ENCODE assay signal across 29 mouse cellular contexts in the genomic region with DNA sequence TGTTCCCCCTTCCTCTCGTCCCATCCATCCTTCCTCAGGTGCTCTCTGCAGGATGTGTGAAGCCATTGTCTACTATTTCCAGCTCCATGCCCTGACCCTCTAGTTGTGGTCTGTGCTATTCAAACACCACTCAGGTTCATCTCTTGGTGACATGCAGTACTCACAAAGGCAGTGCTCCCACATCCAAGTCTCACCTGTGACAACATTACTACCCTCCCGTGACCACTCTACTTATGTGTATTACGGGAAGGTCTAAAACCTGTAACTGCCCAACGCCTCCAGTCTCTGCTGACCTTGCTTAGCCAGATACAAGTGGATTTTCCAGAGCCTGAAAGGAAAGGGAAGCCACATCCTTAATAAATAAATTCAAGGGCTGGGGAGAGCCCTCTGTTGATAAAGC.
"Had no signal": no experiment of that assay in that cellular context is flagged by ENCODE, and none has a peak within 500 bp of the region (broad histone marks: within the 10 kb centered on the region; RNA-seq: fewer than 3 reads in every experiment).

No protein-coding gene starts in this region.

- H3K36me3 ChIP-seq: heart, embryonic 12.5 days; heart, embryonic 13.5 days; heart, embryonic 15.5 days; hindbrain, embryonic 10.5 days; hindbrain, embryonic 12.5 days; hindbrain, embryonic 13.5 days; hindbrain, embryonic 15.5 days; intestine, embryonic 15.5 days; kidney, embryonic 15.5 days had no signal

- H3K9me3 ChIP-seq: heart, embryonic 12.5 days; heart, embryonic 13.5 days; heart, embryonic 15.5 days; hindbrain, embryonic 10.5 days; hindbrain, embryonic 12.5 days; hindbrain, embryonic 13.5 days; hindbrain, embryonic 15.5 days; intestine, embryonic 15.5 days; kidney, embryonic 15.5 days had no signal

- H3K27me3 ChIP-seq: heart, embryonic 12.5 days; hindbrain, embryonic 12.5 days; hindbrain, embryonic 15.5 days; intestine, embryonic 15.5 days; kidney, embryonic 15.5 days had no signal

- H3K4me1 ChIP-seq: heart, embryonic 12.5 days; heart, embryonic 13.5 days; heart, embryonic 15.5 days; hindbrain, embryonic 12.5 days; hindbrain, embryonic 13.5 days; hindbrain, embryonic 15.5 days; intestine, embryonic 15.5 days; kidney, embryonic 15.5 days had no signal

- DNase-seq: heart, postnatal 10 days; heart, postnatal 14 days; heart, postnatal 4 days; kidney, adult 11 months; kidney, adult 18-20 months; kidney, adult 2 months; kidney, adult 8-10 months; kidney, adult 9 months; kidney, postnatal 10 days; kidney, postnatal 14 days; kidney, postnatal 25 days; kidney, postnatal 36 days; kidney, postnatal 4 days; layer of hippocampus, adult 9-11 months; layer of hippocampus, postnatal 36 days had no signal

- H3K4me3 ChIP-seq: heart, embryonic 12.5 days; heart, embryonic 13.5 days; heart, embryonic 15.5 days; hindbrain, embryonic 10.5 days; hindbrain, embryonic 12.5 days; hindbrain, embryonic 13.5 days; hindbrain, embryonic 15.5 days; intestine, embryonic 15.5 days; kidney, embryonic 15.5 days; layer of hippocampus, adult 2 months; left cerebral cortex, adult 2 months had no signal

- H3K27ac ChIP-seq: heart, embryonic 13.5 days; heart, embryonic 15.5 days; hindbrain, embryonic 10.5 days; hindbrain, embryonic 12.5 days; hindbrain, embryonic 13.5 days; hindbrain, embryonic 14.5 days; hindbrain, embryonic 15.5 days; hindbrain, postnatal 0 days; intestine, embryonic 15.5 days; kidney, embryonic 15.5 days; kidney, postnatal 0 days; layer of hippocampus, adult 2 months; left cerebral cortex, adult 2 months had no signal
